Mouse (Mus musculus) left cerebral cortex, adult 18-20 months (tissue): ENCODE results near the gene Tex14. TPM values are rescaled to one million over a fixed set of nuclear protein-coding genes. Genes with fewer than 3 reads are reported as not detected.
"Not testable (repeated sequence)": the region's sequence is repeated elsewhere in the genome, so short reads cannot be mapped to it uniquely, and the experiment has no call there.

Experiments
- DNase-seq, 2 experiments: peaks; one replicate each; pipeline ENCODE4 v3.0.0; 2021 to 2022; ENCODE audit warnings: low spot score in 2 of 2, mixed read lengths in 1 of 2
- total RNA-seq, 2 experiments: library from RNA; stranded (reverse); gene quantifications; 2 replicates each; pipeline ENCODE4 v1.2.3; 2021

The Tex14 gene
- total RNA-seq, 2 experiments from 2014 or later: 0.14 to 0.30 TPM

DNA sequence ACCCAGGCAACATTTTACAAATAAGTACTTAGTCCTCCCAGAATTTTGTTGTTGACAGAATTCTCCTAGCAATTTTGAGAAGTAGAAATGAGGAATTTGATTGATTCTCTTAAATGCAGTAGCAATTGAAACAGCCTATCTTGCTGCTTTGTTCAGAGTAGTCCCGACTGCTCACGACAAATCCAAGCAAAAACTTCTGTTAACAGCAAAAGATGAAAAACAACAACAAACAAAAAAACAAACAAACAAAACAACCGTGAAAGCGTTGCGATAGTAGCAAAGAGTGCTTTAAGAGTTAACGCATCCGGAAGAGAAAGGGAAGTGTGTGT lies 21.2 kb downstream of the Tex14 start:
- DNase-seq: no peak

DNA sequence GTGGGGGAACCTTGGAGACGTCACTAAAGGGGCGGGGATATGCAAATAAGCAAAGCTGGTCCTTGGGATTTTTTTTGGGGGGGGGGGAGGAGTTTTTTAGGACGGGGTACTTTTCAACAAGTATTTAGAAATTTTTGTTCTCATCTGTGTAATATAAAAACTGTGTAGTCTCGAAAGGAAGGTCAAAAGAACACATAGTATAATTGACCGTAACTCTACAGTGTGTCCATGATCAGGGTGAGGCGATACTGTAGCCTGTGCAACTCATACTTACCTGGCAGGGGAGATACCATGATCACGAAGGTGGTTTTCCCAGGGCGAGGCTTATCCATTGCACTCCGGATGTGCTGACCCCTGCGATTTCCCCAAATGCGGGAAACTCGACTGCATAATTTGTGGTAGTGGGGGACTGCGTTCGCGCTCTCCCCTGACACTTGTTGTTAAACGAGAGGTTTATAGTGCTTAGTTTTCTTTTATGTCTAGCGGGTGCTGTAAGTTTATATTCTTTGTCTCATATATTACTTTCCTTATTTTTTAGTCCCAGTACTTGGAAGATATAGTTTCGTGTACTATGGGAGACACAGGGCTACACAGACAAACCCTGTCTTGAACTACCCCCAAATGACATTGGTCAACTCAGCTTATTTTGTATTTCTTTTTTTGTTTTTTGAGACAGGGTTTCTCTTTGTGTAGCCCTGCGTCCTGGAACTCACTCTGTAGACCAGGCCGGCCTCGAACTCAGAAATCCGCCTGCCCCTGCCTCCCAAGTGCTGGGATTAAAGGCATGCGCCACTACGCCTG lies 21.8 kb downstream of the Tex14 start:
- DNase-seq: peak; percentile 67 to 71

DNA sequence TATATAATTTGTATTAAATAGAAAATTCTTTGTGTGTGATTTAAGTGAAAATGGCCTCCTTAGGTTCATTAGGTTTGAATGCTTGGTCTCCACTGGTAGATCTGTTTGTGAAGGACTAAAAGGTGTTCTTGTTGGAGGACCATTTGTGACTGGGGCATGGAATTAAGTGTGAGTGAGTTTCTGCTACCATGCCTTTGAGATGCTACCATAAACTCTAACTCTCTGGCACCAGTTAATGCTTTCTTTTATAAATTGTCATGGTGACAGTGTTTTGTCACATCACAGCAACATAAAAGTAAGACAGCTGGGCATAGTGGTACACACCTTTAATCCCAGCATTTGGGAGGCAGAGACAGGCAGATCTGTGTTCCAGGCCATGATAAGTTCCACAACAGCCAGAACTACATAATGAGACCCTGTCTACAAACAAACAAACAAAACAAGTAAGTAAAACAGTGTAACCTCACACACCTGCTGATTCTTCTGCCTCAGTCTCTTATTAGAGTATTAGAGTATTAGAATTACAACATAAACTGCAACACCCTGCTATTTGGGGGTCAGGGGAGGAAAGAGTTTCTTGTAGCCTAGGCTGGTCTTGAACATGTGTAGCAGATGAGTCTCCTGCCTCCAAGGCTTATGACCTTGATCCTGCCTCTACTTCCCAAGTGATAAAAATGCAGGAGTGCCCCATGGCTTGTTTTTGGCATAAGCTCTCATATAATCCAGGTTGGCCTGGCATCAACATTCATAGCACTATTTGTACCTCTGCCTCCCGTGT lies 22.6 kb downstream of the Tex14 start:
- DNase-seq: no peak

DNA sequence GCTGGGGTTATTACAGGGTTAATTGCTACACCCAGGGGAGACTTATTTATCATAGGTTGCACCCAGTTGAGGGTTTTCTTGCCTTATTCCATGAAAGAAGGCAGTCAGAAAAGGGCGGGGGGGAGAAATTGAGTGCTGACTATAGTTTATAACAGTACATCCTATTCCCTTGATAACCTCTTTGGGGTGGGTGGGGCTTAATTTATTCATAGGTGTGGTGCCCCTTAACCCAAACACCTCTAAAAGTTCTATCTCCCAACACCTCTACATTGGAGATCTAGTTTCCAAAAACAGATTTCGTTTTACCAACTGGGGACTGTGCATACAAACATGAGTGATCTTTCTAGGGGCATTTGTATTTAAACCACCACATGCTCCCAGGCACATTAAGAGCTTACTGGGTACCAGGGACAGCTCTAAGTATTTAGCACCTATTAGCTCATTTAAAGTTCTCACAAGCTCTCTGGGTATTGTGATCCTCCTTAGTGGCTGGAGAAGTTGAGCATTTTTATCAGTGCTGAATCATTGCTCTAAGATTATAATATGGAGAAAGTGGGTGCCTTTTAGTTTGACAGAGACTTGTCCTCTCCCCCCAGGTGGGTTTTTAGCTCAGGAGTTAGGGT lies 23.3 kb downstream of the Tex14 start:
- DNase-seq: no peak

DNA sequence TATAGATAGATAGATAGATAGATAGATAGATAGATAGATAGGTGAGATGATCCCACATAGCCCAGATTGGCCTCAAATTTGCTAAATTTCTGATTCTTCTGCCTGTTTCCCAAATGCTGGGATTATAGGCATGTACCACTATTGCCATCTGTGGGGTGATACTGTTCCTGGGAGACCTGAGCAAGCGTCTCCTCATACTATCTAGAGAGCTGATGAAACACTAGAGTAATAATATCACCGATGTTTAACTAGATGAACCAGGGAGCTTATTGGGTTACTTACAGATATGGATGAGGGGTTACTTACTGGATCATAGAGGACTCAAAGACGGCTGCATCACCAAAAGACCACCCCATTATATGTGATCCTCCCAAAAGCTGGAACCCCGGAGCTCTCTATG lies 24.5 kb downstream of the Tex14 start:
- no peak for DNase-seq

DNA sequence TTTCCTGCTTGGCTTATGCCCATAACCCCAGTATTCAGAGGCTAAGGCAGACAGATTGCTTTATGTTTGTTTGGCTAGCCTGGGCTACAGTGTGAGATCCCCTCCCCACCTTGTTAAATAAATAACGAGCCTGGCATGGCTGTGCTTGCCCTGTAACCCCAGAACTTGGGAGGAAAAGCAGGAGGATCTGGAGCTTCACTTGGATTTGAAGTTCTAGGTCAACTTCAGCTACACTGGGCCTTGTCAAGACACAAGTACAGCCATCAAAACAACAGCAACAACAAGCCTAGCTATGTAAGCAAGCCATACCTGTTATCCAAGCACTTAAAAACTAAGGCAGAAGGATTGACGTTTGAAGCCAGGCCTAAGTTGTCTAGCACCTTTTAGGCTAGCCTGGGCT lies 25.5 kb downstream of the Tex14 start:
- no peak for DNase-seq

DNA sequence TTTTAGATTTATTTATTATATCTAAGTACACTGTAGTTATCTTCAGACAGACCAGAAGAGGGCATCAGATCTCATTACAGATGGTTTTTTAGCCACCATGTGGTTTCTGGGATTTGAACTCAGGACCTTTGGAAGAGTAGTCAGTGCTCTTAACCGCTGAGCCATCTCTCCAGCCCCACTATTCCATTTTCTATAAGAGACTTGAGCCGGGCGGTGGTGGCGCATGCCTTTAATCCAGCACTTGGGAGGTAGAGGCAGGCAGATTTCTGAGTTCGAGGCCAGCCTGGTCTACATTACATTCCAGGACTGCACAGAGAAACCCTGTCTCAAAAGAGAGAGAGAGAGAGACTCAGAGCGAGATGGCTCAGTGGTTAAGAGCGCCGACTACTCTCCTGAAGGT lies 26.9 kb downstream of the Tex14 start:
- DNase-seq: not testable (repeated sequence)

DNA sequence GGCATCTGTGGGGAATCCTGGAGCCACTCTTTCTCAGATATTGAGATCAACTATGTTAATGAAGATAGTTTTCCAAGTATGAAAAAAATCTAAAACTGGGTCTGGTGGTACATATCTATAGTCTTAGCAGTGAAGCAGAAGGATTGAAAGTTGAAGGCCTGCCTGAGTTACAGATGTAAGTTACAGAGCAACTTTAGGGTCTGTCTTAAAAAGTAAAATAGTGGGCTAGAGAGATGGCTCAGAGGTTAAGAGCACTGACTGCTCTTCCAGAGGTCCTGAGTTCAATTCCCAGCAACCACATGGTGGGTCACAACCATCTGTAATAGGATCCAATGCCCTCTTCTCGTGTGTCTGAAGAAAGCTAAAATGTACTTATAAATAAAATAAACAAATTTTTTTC lies 27.6 kb downstream of the Tex14 start:
- DNase-seq: no peak

DNA sequence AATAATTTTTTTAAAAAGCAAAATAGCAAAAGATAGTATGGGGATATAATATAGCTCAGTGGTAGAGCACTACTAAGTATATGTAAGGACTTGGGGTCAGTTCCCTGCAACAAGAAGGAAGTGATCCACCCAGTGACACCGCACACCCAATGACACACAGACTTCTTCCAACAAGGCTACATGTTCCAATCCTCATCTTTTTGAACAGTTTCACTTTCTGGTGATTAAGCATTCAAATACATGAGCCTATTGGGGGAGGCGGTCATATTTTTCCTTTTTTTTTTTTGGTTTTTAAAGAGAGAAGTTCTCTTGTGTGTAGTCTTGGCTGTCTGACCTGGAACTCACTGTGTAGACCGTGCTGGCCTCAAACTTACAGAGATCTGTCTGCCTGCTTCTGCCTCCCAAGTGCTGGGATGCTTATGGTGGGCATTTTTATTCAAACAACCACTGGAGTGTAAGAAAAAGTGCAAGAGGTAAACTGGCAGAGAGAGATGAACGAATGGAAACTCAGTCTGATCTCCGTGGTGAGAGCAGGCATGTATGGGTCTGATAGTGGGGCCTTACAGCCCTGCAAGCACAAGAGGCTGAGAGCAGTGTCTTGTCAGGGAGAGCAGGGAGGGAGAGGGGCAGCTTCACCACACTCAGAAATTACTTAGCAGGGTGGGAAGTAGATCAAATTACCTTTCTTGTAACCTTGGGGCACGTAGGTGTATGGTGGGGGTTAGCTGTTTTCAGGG lies 28.2 kb downstream of the Tex14 start:
- no peak for DNase-seq

DNA sequence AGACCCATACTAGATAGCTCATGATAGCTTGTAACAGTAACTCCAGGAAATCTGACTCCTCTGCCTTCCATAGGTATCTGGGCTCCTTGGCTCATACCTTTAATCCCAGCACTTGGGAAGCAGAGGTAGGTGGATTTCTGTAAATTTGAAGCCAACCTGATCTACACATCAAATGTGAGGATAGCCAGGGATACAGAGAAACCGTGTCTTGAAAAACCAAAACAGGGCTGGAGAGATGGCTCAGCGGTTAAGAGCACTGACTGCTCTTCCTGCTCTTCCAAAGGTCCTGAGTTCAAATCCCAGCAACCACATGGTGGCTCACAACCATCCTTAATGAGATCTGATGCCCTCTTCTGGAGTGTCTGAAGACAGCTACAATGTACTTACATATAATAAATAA lies 30.2 kb downstream of the Tex14 start:
- DNase-seq: not testable (repeated sequence)

DNA sequence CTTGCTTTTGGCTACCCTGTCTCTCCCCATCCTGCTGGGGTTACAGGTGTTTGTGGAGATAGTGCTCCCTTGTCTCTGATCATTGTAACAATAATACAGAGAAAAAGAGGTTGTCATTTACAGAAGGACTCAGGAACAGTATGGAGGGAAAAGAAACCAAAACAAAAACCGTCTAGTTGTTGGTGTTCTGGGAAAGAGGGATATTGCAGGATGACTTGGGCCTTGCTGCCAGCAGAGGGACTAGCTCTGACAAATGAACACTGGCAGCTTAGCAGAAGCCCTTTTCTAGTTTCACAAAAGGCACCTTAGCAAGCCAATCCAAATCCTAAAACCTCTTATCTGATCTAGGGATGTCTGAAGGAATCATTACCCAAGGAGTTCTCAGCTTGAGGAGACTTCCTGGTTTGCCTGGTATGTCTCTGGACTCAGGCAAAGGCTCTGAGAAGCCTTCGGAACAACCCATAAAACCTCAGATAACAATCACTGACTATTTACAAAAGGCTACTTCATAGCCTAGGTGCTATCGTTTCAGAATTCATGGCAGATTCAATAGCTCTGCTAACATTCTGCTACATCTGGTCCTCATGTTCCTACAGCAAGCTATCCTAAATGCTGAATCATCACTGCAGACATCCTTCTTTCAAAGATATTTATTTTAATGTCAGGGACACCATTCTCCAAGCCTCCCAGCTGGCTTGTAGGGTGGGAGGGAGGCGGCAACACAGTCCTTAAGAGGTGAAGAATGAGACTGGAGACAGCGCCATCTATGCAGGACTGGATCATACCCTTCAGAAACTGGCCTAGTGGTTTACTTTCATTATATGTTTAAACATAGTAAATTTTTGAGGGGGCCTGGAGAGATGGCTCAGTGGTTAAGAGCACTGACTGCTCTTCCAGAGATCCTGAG lies 31.7 kb downstream of the Tex14 start:
- no peak for DNase-seq

DNA sequence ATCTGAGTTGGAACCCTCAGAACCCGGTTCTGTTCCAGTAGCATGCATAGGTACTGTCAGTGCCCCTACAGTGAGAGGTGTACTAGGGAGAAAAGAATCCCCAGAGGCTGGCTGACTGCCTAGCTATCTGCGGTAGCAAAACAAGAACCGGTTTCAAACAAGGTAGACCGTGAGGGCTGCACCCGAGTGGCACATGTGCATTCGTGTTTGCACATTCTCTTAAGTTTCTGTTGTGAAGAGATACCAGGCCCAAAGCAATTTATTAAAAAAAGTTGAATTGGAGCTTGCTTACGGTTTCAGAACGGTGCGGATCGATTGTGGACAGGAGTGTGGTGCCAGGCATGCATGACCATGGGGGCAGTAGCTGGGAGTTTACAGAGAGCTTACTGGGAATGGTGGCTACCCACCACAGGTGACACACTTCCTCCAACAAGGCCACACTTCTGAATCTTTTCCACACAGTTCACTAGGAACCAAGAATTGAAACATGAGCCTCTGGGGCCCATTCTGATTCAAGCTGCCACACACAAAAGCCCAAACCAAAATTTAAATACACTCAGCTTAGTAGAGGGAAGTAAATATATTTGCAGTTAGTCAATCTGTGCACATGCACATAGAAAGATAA lies 35.0 kb downstream of the Tex14 start:
- no peak for DNase-seq

DNA sequence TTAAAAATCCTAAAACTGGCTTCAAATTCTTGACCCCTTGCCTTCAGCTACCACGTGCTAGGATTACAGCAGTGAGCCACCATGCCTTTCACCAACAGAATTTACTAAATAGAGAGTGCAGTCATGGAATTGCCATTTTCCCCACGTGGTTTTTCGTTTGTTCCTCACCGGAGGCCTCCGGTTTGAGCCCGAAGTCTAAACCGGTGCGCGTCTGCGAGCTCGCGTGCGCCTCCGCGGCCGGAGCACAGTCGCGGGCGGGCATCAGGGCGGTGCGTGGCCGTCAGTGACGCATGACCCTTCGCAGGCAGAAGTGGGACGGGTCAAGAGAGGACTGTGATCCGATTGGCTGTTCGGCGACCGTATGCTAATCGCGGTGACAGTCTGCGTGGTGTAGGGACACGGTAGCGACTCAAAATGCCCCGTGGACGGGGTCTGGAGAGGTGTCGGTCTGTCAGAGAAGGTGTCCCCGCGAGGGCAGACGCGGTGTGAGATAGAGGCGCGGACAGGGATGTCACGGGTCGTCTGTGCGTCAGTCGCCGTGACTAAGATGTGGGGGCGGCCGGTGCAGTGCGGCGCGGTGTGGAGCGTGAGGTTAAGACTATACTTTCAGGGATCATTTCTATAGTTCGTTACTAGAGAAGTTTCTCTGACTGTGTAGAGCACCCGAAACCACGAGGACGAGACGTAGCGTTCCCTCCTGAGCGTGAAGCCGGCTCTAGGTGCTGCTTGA lies 37.9 kb downstream of the Tex14 start:
- peak; percentile 64 to 84 for DNase-seq

DNA sequence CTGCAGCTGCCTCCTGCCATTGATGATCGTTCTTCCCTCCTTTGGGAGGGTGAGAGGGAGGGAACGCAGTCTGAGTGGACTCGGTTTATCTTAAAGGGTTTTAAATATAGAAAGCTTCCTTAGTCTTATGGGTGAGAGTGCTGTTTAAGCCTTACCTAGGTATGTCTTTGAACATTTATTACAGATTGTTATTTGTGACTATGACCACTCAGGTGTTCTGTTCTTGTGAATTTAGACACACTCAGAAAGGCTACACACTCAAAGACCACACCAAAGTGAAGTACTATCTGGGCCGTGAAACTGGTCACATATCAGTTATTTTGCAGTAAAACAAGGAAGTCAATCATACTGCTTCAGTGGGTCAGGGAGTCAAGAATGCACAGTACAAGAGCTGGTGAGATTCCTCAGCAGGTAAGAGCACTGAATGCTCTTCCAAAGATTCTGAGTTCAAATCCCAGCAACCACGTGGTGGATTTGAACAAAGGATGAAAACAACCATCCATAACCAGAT lies 38.6 kb downstream of the Tex14 start:
- peak; percentile 32 to 37 for DNase-seq

DNA sequence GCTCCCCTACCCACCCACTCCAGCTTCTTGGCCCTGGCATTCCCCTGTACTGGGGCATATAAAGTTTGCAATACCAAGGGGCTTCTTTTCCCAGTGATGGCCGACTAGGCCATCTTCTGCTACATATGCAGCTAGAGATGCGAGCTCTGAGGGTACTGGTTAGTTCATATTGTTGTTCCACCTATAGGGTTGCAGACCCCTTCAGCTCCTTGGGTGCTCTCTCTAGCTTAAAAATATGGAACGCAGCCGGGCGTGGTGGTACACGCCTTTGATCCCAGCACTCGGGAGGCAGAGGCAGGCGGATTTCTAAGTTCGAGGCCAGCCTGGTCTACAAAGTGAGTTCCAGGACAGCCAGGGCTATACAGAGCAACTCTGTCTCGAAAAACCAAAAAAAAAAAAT lies 39.2 kb downstream of the Tex14 start:
- DNase-seq: not testable (repeated sequence)

DNA sequence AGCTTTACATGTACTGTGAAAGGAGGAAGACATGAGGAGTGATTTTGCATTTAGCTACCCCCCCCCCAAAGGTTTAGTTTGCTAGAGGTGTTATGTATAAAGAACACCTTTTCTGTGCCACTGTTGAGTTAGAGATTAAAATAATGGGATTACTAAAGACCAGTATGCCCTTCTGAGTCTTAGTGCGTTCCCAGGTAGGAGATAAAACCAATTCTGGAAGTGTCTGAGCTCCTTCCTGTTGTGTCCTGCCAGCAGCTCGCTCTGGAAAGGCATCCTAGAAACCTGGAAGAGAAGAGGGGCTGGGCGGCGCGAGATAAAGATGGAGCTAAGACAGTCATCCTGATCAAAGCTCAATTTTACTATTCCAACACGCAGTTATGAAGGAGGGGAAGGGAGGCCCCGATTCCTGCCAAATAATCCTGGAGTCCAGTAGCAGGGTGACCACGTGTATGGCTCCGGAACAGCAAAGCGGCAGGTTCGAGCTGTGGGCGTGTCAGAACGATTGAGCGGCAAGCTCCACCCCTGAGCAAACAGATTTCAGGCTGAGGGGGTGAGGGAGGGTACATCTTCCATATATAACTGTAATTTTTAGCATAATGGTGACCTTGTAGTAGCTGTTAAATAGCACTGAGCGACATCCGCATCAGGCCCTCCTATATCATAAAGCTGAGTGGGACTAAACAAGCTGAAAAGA lies 40.0 kb downstream of the Tex14 start:
- DNase-seq: no peak

DNA sequence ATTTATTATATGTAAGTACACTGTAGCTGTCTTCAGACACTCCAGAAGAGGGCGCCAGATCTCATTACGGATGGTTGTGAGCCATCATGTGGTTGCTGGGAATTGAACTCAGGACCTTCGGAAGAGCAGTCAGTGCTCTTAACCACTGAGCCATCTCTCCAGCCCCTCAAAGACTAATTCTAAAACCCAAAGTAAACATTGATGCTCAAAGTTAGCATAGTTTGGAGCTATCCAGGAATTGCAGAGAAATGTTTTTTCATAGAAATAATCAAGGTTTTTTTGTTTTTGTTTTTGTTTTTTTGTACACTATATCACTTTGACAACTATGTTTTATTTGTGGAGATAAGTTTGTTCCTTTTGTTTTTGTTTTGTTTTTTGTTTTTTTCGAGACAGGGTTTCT lies 40.7 kb downstream of the Tex14 start:
- not testable (repeated sequence) for DNase-seq

DNA sequence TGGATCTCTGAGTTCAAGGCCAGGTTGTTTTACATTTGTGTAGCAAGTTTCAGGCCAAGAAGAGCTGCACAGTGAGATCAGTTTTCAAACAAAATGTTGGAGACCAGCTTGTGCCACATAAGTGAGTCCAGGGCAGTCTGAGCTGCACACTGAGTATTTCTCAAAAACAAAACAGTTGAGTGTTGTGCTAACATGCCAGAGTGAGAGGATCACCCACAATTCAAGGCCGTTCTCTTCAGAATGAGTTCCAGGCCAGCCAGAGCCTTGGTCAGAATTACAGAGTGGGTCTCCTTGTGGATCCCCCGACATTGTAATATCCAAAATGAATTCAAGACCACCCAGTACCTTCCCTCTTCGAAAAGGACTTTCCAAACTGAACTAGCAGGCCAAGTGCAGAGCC lies 41.3 kb downstream of the Tex14 start:
- DNase-seq: no peak

DNA sequence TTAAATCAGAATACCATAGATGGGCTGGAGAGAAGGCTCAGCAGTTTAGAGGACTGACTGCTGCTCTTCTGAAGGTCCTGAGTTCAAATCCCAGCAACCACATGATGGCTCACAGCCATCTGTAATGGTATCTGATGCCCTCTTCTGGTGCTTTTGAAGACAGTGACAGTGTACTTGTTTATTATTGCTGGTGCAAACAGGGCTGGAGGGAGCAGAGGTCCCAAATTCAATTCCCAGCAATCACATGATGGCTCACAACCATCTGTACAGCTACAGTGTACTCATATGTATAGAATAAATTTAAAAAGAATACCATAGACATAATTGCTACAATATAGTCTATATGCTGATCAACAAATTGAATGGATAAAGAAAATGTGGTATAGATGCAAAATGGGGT lies 42.6 kb downstream of the Tex14 start:
- DNase-seq: no peak
